Mouse (Mus musculus) activated CD4-positive, CD25-positive, alpha-beta regulatory T cell, adult 4 months (primary cell): Measurements from ENCODE around the gene Sdc4. TPM values are rescaled to one million over a fixed set of nuclear protein-coding genes. Genes with fewer than 3 reads are reported as not detected.

Experiments
- ATAC-seq: one replicate; pipeline ENCODE4 v1.8.0; 2017
- polyA plus RNA-seq, 2 experiments: library from polyadenylated mRNA; unstranded; fragments of 100-300 nt; shearing (Covaris generic); gene quantifications; one replicate each; pipeline ENCODE4 v1.2.1; 2017

The Sdc4 gene
- polyA plus RNA-seq, 2 experiments from 2014 or later: 13.8 to 23.7 TPM

- no peak for ATAC-seq
Observed at GRCm38 (mm10) chr2:164403396-164404081, 40.1 kb downstream of the Sdc4 start.

- no peak for ATAC-seq
Observed at GRCm38 (mm10) chr2:164402906-164403305, 40.8 kb downstream of the Sdc4 start, which contains the start of gene Rbpjl. Gene Rbpjl, plus strand, starts transcription at chr2:164403141.

GRCm38 (mm10) chr2:164396911-164397310 is 46.8 kb downstream of the Sdc4 start:
- ATAC-seq: no peak

- no peak for ATAC-seq
Observed at GRCm38 (mm10) chr2:164396076-164396475, 47.6 kb downstream of the Sdc4 start.

- no peak for ATAC-seq
Observed at GRCm38 (mm10) chr2:164393126-164393525, 50.6 kb downstream of the Sdc4 start.

GRCm38 (mm10) chr2:164389499-164389898 is 54.2 kb downstream of the Sdc4 start:
- ATAC-seq: peak; percentile 81

GRCm38 (mm10) chr2:164389020-164389419 is 54.7 kb downstream of the Sdc4 start, which contains the start of gene Slpi:
Gene Slpi, minus strand, starts transcription at chr2:164389095.
- no peak for ATAC-seq

GRCm38 (mm10) chr2:164386953-164387352 is 56.7 kb downstream of the Sdc4 start:
- ATAC-seq: peak; percentile 45

GRCm38 (mm10) chr2:164385927-164386763 is 57.5 kb downstream of the Sdc4 start:
- no peak for ATAC-seq

- no peak for ATAC-seq
Observed at GRCm38 (mm10) chr2:164383656-164384399, 59.9 kb downstream of the Sdc4 start.

- ATAC-seq: no peak
Observed at GRCm38 (mm10) chr2:164382971-164383370, 60.7 kb downstream of the Sdc4 start.

- no peak for ATAC-seq
Observed at GRCm38 (mm10) chr2:164381726-164382125, 62.0 kb downstream of the Sdc4 start.

GRCm38 (mm10) chr2:164377478-164378426 is 65.9 kb downstream of the Sdc4 start:
- no peak for ATAC-seq

Other genes with a start within 250 kb of the Sdc4 start
- gene Wfdc15a, start 243.8 kb downstream of the Sdc4 start, polyA plus RNA-seq: not detected
- gene Wfdc15b, start 222.2 kb downstream of the Sdc4 start, polyA plus RNA-seq: not detected
- not detected for gene Svs2, start 205.4 kb downstream of the Sdc4 start, polyA plus RNA-seq
- not detected for gene Svs3b, start 187.2 kb downstream of the Sdc4 start, polyA plus RNA-seq
- not detected for gene Svs4, start 165.4 kb downstream of the Sdc4 start, polyA plus RNA-seq
- not detected for gene Svs3a, start 154.6 kb downstream of the Sdc4 start, polyA plus RNA-seq
- gene Svs6, start 127.1 kb downstream of the Sdc4 start, polyA plus RNA-seq: not detected
- not detected for gene Svs5, start 111.1 kb downstream of the Sdc4 start, polyA plus RNA-seq
- 1 to 10 TPM; 3.4 to 4.2 TPM for gene Slpi, start 54.8 kb downstream of the Sdc4 start, polyA plus RNA-seq
- not detected for gene Rbpjl, start 40.7 kb downstream of the Sdc4 start, polyA plus RNA-seq
- under 1 TPM in 1 of 2 experiments, not detected in 1; 0.32 TPM for gene Matn4, start 38.7 kb downstream of the Sdc4 start, polyA plus RNA-seq
- 10 to 100 TPM; 29.7 to 33.4 TPM for gene Sys1, start 13.1 kb upstream of the Sdc4 start, polyA plus RNA-seq
- gene Gm20458, start 17.1 kb upstream of the Sdc4 start, polyA plus RNA-seq: 1 to 10 TPM in 1 of 2 experiments, not detected in 1; 3.7 TPM
- gene Trp53tg5, start 29.8 kb upstream of the Sdc4 start, polyA plus RNA-seq: under 1 TPM in 1 of 2 experiments, not detected in 1; 0.37 TPM
- gene Dbndd2, start 42.2 kb upstream of the Sdc4 start, polyA plus RNA-seq: 1 to 10 TPM; 2.1 to 6.8 TPM
- gene Pigt, start 53.6 kb upstream of the Sdc4 start, polyA plus RNA-seq: 10 to 100 TPM; 19.6 to 47.7 TPM
- not detected for gene Wfdc2, start 118.5 kb upstream of the Sdc4 start, polyA plus RNA-seq
- gene Spint3, start 129.6 kb upstream of the Sdc4 start, polyA plus RNA-seq: not detected
- not detected for gene Wfdc6a, start 141.6 kb upstream of the Sdc4 start, polyA plus RNA-seq
- gene Eppin, start 149.7 kb upstream of the Sdc4 start, polyA plus RNA-seq: not detected
- not detected for gene Wfdc6b, start 169.6 kb upstream of the Sdc4 start, polyA plus RNA-seq
- not detected for gene Wfdc8, start 169.7 kb upstream of the Sdc4 start, polyA plus RNA-seq
- gene Wfdc16, start 194.9 kb upstream of the Sdc4 start, polyA plus RNA-seq: not detected
- gene Wfdc10, start 212.2 kb upstream of the Sdc4 start, polyA plus RNA-seq: not detected
- gene Wfdc9, start 212.7 kb upstream of the Sdc4 start, polyA plus RNA-seq: not detected
- not detected for gene Wfdc11, start 230.2 kb upstream of the Sdc4 start, polyA plus RNA-seq
- not detected for gene Wfdc13, start 241.2 kb upstream of the Sdc4 start, polyA plus RNA-seq